Mouse (Mus musculus): ENCODE results near the gene Serpina11. TPM values are rescaled to one million over a fixed set of nuclear protein-coding genes. Genes with fewer than 3 reads are reported as not detected.
A peak's percentile ranks its signal among the peaks of the same experiment; 100 is the strongest.
"Not testable (repeated sequence)": the region's sequence is repeated elsewhere in the genome, so short reads cannot be mapped to it uniquely, and the experiment has no call there.

The Serpina11 gene
- polyA plus RNA-seq, 1 experiment from 2014 or later: not detected

GRCm38 (mm10) chr12:103977060-103977459 lies 12.7 kb downstream of the Serpina11 start:
- no peaks in the 10 kb centered on the region for H3K27me3 ChIP-seq
- in situ Hi-C loops (cut with MboI; ENCODE audit: low pct_unique_long_range_greater_than_20kb): loop anchor here (10.0 kb wide), 1 partner anchor 262 kb away; no protein-coding TSS in a partner anchor
- TF ChIP-seq CTCF (IDR thresholded peaks at IDR 0.05): no peak
- ChIA-PET CTCF (interaction anchor here (1.7 to 1.8 kb wide), 2 partner anchors 18 to 26 kb away, joined by 4 to 6 read pairs; no protein-coding TSS in a partner anchor), POLR2A (no interaction called here)
- no peak for DNase-seq (ENCODE audit: low read depth, low spot score)
- no peak for ATAC-seq

DNA sequence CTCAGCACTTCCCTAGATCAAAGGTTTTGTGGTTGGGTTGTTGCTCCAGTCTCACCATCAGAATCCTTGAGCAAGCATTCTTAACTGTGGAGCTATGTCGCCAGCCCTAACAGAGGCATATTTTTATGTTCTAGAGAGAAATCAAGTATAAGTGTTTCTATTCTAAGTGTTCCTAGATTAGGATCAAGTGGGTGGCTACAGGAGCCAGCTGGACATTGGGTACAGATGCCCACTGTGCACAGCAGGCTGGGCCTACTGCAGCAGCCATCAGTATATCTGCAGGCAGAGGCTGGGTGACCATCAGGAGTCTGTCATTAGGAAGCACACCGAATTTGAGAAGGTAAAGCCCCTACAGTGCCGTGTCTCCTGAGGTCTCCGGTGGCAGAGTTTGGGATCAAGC lies 18.7 kb downstream of the Serpina11 start:
- POLR2A ChIA-PET: no interaction called here

GRCm38 (mm10) chr12:103969577-103970116 lies 20.1 kb downstream of the Serpina11 start:
- no peaks in the 10 kb centered on the region for H3K27me3 ChIP-seq
- no peak for ATAC-seq
- ChIA-PET CTCF (no interaction called here), POLR2A (no interaction called here)
- DNase-seq (ENCODE audit: low read depth, low spot score): no peak
- no peak for TF ChIP-seq CTCF (IDR thresholded peaks at IDR 0.05)
- in situ Hi-C loops (cut with MboI; ENCODE audit: low pct_unique_long_range_greater_than_20kb): loop anchor here (10.0 to 25.0 kb wide), 2 partner anchors 255 to 407 kb away; no protein-coding TSS in a partner anchor

More for the DNA sequence above, 18.7 kb downstream of the Serpina11 start:
- CTCF ChIA-PET: no interaction called here
- no peak for TF ChIP-seq CTCF (IDR thresholded peaks at IDR 0.05)
- ATAC-seq (no peak), DNase-seq (ENCODE audit: low read depth, low spot score) (no peak)
- in situ Hi-C loops (cut with MboI; ENCODE audit: low pct_unique_long_range_greater_than_20kb): loop anchor here (10.0 to 25.0 kb wide), 2 partner anchors 256 to 409 kb away; no protein-coding TSS in a partner anchor
- H3K27me3 ChIP-seq: no peaks in the 10 kb centered on the region

- H3K27me3 ChIP-seq: no peaks in the 10 kb centered on the region
- in situ Hi-C loops (cut with MboI; ENCODE audit: low pct_unique_long_range_greater_than_20kb): loop anchor here (25.0 kb wide), 1 partner anchor 404 kb away; no protein-coding TSS in a partner anchor
- no peak for ATAC-seq
- CTCF ChIA-PET: no interaction called here
- no peak for DNase-seq (ENCODE audit: low read depth, low spot score)
- no peak for TF ChIP-seq CTCF (IDR thresholded peaks at IDR 0.05)
- POLR2A ChIA-PET: no interaction called here
Measured at GRCm38 (mm10) chr12:103966761-103967160, 23.0 kb downstream of the Serpina11 start.

GRCm38 (mm10) chr12:103963288-103963687 lies 26.5 kb downstream of the Serpina11 start:
- ATAC-seq: peak; percentile 55
- in situ Hi-C loops (cut with MboI; ENCODE audit: low pct_unique_long_range_greater_than_20kb): loop anchor here (25.0 kb wide), 1 partner anchor 401 kb away; no protein-coding TSS in a partner anchor
- POLR2A ChIA-PET: interaction anchor here (0.6 kb wide), 1 partner anchor 187 kb away, joined by 4 read pairs; no protein-coding TSS in a partner anchor
- TF ChIP-seq CTCF (IDR thresholded peaks at IDR 0.05): no peak
- H3K27me3 ChIP-seq: no peaks in the 10 kb centered on the region
- no peak for DNase-seq (ENCODE audit: low read depth, low spot score)
- CTCF ChIA-PET: no interaction called here

GRCm38 (mm10) chr12:103962860-103963259 lies 26.9 kb downstream of the Serpina11 start:
- POLR2A ChIA-PET: interaction anchor here (0.6 kb wide), 1 partner anchor 188 kb away, joined by 4 read pairs; no protein-coding TSS in a partner anchor
- ATAC-seq (peak; percentile 88), DNase-seq (ENCODE audit: low read depth, low spot score) (peak; percentile 57)
- no peaks in the 10 kb centered on the region for H3K27me3 ChIP-seq
- no peak for TF ChIP-seq CTCF (IDR thresholded peaks at IDR 0.05)
- CTCF ChIA-PET: no interaction called here
- in situ Hi-C loops (cut with MboI; ENCODE audit: low pct_unique_long_range_greater_than_20kb): loop anchor here (25.0 kb wide), 1 partner anchor 401 kb away; no protein-coding TSS in a partner anchor

DNA sequence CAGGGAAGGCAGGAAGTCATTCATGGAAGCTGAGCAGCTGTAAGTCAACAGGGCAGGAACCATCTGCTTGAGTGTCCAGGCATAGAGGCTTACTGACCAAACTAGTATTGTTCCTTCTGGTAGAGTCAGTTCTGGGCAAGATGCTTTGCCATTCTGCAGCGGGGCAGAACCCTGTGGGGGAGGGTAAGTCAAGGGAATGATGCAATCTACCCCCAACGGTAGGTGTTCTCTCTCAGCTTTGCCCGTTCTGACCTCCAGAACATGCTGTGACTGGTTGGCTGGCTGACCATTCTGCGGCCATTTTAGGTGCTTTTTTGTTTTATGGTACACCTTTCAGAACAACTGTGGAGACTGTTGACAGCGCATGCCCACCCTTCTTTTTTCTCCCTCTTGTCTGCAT lies 27.4 kb downstream of the Serpina11 start:
- no peaks in the 10 kb centered on the region for H3K27me3 ChIP-seq
- POLR2A ChIA-PET: no interaction called here
- CTCF ChIA-PET: no interaction called here
- ATAC-seq: no peak
- in situ Hi-C loops (cut with MboI; ENCODE audit: low pct_unique_long_range_greater_than_20kb): loop anchor here (25.0 kb wide), 1 partner anchor 400 kb away; no protein-coding TSS in a partner anchor
- DNase-seq (ENCODE audit: low read depth, low spot score): no peak
- no peak for TF ChIP-seq CTCF (IDR thresholded peaks at IDR 0.05)

DNA sequence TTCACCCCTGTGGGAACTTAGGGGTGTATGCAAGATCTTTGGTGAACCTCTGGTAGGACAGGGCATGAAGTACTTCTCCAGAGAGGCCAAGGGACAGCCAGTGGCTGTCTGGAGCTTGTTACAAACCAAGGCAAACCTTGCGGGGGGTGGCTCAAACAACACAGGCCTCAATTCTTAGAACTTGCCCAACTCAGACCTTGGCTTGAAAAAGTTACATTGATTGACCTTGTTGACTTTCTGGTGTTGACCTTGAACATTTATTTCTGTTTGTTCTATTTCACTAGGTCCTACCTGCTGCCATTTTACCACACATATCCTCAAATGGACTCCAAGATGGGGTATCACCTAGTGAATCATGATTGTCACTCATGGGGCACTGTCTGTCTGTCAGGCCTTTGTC lies 28.0 kb downstream of the Serpina11 start:
- no peak for TF ChIP-seq CTCF (IDR thresholded peaks at IDR 0.05)
- CTCF ChIA-PET: no interaction called here

DNA sequence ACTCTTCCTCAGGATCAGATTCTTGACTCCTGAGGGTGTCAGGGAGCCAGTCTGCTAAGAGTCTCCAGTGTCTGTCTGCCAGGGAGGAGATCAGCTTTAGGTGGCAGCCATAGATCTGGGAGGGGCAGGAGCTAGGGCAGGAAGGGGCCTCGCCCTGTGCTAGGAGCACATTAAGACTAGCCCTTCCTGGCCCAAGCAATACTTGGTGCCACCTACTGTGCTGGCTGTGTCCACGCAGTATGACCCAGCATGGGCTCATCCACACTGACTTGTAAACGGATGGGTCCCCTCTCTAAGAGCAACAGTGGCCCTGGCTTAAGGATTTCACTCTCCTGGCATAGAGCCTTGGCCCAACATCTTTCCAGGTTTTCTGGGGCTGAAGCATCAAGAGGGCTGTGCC lies 31.0 kb downstream of the Serpina11 start, which contains the start of gene Serpina1e:
Serpina1e (minus strand) TSS at position 178 of the 400 bp plus-strand sequence.
- CTCF ChIA-PET: no interaction called here
- no peak for ATAC-seq
- H3K27me3 ChIP-seq: no peaks in the 10 kb centered on the region
- TF ChIP-seq CTCF (IDR thresholded peaks at IDR 0.05): no peak
- DNase-seq (ENCODE audit: low read depth, low spot score): no peak
- in situ Hi-C loops (cut with MboI; ENCODE audit: low pct_unique_long_range_greater_than_20kb): loop anchor here (25.0 kb wide), 1 partner anchor 396 kb away; no protein-coding TSS in a partner anchor
- POLR2A ChIA-PET: no interaction called here

More for the DNA sequence above, 28.0 kb downstream of the Serpina11 start:
- POLR2A ChIA-PET: interaction anchor here (0.7 kb wide), 1 partner anchor 839 kb away, joined by 3 read pairs; no protein-coding TSS in a partner anchor
- ATAC-seq: no peak
- in situ Hi-C loops (cut with MboI; ENCODE audit: low pct_unique_long_range_greater_than_20kb): loop anchor here (25.0 kb wide), 1 partner anchor 399 kb away; no protein-coding TSS in a partner anchor
- DNase-seq (ENCODE audit: low read depth, low spot score): no peak
- H3K27me3 ChIP-seq: no peaks in the 10 kb centered on the region

DNA sequence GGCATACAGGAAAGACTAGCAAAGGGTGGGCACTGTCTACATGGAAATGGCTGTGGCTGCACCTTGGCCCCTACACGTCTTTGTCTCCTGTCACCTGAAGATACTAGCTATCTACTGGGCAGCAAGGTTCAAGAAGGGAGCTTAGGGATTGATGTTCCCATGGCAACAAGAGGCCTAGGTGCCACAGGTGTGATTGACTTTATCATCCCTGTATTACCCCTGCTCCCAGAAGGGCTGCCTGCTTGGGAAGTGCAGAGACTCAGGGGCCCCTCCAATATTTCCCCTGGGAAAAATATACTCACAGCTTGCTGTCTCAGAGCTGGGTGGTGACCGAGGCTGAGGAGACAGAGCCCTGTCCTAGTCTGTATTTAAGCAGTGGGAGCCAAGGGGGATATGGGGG lies 33.2 kb downstream of the Serpina11 start:
- POLR2A ChIA-PET; DNase-seq (ENCODE audit: low read depth, low spot score); CTCF ChIA-PET; ATAC-seq; H3K27me3 ChIP-seq: not testable (repeated sequence)
- in situ Hi-C loops (cut with MboI; ENCODE audit: low pct_unique_long_range_greater_than_20kb): loop anchor here (25.0 kb wide), 1 partner anchor 394 kb away; no protein-coding TSS in a partner anchor

GRCm38 (mm10) chr12:103952972-103953371 lies 36.8 kb downstream of the Serpina11 start:
- in situ Hi-C loops (cut with MboI; ENCODE audit: low pct_unique_long_range_greater_than_20kb): loop anchor here (25.0 kb wide), 1 partner anchor 391 kb away; no protein-coding TSS in a partner anchor
- CTCF ChIA-PET; DNase-seq (ENCODE audit: low read depth, low spot score); ATAC-seq; H3K27me3 ChIP-seq; POLR2A ChIA-PET: not testable (repeated sequence)
